Mouse (Mus musculus): ENCODE measurements around the gene Sox5. TPM values are rescaled to one million over a fixed set of nuclear protein-coding genes. Genes with fewer than 3 reads are reported as not detected.

The Sox5 gene
- polyA plus RNA-seq, 1 experiment from 2014 or later = 22.9 TPM

DNA sequence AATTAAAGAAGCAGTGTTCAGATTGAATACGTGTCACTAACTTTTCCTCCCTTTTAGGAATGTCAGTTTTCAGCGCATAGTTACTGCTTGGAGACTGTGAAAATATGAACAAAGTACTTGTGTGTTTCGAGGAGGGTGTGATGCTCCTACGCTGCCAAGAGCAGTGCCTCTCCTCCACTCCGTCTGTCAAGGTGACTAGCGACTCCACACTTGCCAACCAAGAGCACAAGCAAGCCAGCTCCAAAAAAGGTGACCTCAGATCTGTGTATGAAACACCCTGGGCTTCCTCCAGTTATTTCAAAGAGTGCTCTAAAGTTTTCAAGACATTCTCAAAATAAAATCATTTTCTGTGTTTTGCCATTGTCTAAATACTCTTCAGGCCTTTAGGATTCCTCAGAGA, 271.6 kb downstream of the Sox5 start:
- no peaks in the 10 kb centered on the region for H3K9me3 ChIP-seq (ENCODE audit: control insufficient read depth, low read length)
- H3K4me2 ChIP-seq (ENCODE audit: low read depth, low read length) = no peak overlapping the region
- H3K4me3 ChIP-seq (ENCODE audit: low read length) = no peak overlapping the region
- H3K36me3 ChIP-seq (ENCODE audit: control insufficient read depth, insufficient read depth, low read length) = no peaks in the 10 kb centered on the region
- ATAC-seq (ENCODE audit: low read depth) = no peak
- H3K27ac ChIP-seq (ENCODE audit: low read length) = no peak overlapping the region
- WGBS = 70% methylated on average over 6 of the region's 6 CpGs
- no peak overlapping the region for H3K9ac ChIP-seq (ENCODE audit: low read length)
- H3K27me3 ChIP-seq (ENCODE audit: control insufficient read depth, insufficient read depth, low read depth, low read length) = no peaks in the 10 kb centered on the region
- peaks cover 6% of the 10 kb centered on the region for H3K4me1 ChIP-seq (replicated peaks; ENCODE audit: control insufficient read depth, insufficient read depth, low read length)

DNA sequence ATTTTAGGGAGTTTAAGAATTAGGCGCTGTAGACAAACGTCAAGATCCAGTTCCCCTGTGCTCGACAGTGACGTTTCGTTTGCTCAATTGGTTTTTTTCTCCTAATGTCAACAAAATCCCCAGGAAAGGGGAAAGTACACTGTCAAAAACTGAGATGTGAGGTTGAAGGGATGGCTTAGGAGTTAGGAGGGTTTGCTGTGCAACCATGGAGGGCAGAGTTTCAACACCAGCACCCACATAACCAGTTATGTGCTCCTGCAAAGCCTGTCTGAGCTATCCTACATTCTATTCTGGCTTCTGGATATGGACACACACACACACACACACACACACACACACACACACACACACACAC, 277.6 kb downstream of the Sox5 start:
- H3K9me3 ChIP-seq (ENCODE audit: control insufficient read depth, low read length) = no peaks in the 10 kb centered on the region
- H3K4me2 ChIP-seq (ENCODE audit: low read depth, low read length) = 0 out of 2 replicates have a peak overlapping the region, but pooled peaks have one; percentile 20
- 0 out of 2 replicates have a peak, but pooled peaks cover 3% of the 10 kb centered on the region for H3K4me1 ChIP-seq (replicated peaks; ENCODE audit: control insufficient read depth, insufficient read depth, low read length)
- ATAC-seq (ENCODE audit: low read depth) = no peak
- H3K36me3 ChIP-seq (ENCODE audit: control insufficient read depth, insufficient read depth, low read length) = no peaks in the 10 kb centered on the region
- H3K4me3 ChIP-seq (ENCODE audit: low read length) = no peak overlapping the region
- H3K27ac ChIP-seq (ENCODE audit: low read length) = 0 out of 2 replicates have a peak overlapping the region, but pooled peaks have one; percentile 10
- WGBS = 23% methylated on average over 5 of the region's 5 CpGs
- no peak overlapping the region for H3K9ac ChIP-seq (ENCODE audit: low read length)
- no peaks in the 10 kb centered on the region for H3K27me3 ChIP-seq (ENCODE audit: control insufficient read depth, insufficient read depth, low read depth, low read length)

DNA sequence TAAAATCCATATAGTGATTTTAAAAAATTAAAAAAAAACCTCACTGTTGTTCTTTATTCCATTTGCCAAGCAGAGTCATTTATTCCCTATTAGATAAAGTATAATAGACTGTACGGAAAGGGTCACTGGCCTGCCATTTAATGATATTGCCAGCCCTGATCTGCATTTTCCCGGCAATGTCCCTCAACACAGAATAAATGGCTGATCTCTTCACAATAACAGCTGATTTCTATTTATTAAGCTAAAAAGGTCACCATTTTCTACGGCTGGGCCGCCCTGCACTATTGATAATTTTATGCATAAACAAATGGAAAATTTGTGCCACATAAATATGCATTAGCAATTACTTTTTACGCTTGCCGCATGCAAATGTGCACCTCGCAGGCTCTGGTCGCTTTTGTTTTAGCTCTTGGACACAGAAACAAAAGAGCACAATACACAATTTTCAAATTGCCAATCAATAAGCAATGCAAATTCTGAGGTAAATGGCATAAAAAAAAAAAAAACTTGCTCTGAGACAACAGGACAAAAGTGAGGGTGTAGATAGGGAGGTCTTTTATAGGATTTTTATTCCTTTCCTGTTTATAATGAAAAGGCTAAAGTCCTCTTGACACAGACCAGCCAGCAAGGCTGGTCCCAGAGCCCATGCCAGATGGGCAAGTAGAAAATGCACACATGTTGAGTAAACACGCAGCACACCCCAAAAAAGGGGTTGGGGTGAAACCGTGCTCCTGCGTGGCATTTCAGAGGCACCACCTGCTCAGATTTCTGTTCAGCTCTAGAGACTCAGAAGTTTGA, 278.2 kb downstream of the Sox5 start:
- H3K4me3 ChIP-seq (ENCODE audit: low read length) = no peak overlapping the region
- 76% methylated on average over 11 of the region's 11 CpGs for WGBS
- no peak overlapping the region for H3K9ac ChIP-seq (ENCODE audit: low read length)
- H3K9me3 ChIP-seq (ENCODE audit: control insufficient read depth, low read length) = no peaks in the 10 kb centered on the region
- 0 out of 2 replicates have a peak overlapping the region, but pooled peaks have one; percentile 10 for H3K27ac ChIP-seq (ENCODE audit: low read length)
- H3K27me3 ChIP-seq (ENCODE audit: control insufficient read depth, insufficient read depth, low read depth, low read length) = no peaks in the 10 kb centered on the region
- 0 out of 2 replicates have a peak overlapping the region, but pooled peaks have one; percentile 20 for H3K4me2 ChIP-seq (ENCODE audit: low read depth, low read length)
- ATAC-seq (ENCODE audit: low read depth) = no peak
- no peaks in the 10 kb centered on the region for H3K36me3 ChIP-seq (ENCODE audit: control insufficient read depth, insufficient read depth, low read length)
- 0 out of 2 replicates have a peak, but pooled peaks cover 3% of the 10 kb centered on the region for H3K4me1 ChIP-seq (replicated peaks; ENCODE audit: control insufficient read depth, insufficient read depth, low read length)

DNA sequence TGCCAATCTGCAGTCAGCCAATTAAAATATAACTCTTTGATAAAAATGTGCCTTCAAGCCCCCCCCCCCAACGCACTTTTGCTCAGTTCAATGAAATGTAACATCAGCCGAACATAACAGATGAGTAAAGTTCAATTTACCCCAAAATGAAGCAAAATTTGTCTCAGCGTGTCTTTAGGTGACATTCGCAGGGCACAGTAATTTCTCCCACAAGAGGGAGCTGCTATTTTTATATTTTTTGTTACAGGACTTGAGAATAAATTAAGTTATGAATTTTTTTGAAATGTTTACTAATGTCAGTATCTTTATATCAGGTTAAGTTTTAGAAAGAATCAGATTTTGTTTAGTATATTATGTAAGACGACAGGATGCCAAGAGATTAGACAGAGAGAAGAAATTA, 280.3 kb downstream of the Sox5 start:
- Histone ChIP-seq H3K4me2 (ENCODE audit: low read depth, low read length) (no peak overlapping the region), H3K9ac (ENCODE audit: low read length) (no peak overlapping the region), H3K9me3 (ENCODE audit: control insufficient read depth, low read length) (no peaks in the 10 kb centered on the region), H3K4me1 (replicated peaks; ENCODE audit: control insufficient read depth, insufficient read depth, low read length) (0 out of 2 replicates have a peak, but pooled peaks cover 3% of the 10 kb centered on the region), H3K27ac (ENCODE audit: low read length) (no peak overlapping the region), H3K36me3 (ENCODE audit: control insufficient read depth, insufficient read depth, low read length) (no peaks in the 10 kb centered on the region), H3K27me3 (ENCODE audit: control insufficient read depth, insufficient read depth, low read depth, low read length) (no peaks in the 10 kb centered on the region), H3K4me3 (ENCODE audit: low read length) (no peak overlapping the region)
- no peak for ATAC-seq (ENCODE audit: low read depth)
- 75% methylated on average over 5 of the region's 5 CpGs for WGBS

DNA sequence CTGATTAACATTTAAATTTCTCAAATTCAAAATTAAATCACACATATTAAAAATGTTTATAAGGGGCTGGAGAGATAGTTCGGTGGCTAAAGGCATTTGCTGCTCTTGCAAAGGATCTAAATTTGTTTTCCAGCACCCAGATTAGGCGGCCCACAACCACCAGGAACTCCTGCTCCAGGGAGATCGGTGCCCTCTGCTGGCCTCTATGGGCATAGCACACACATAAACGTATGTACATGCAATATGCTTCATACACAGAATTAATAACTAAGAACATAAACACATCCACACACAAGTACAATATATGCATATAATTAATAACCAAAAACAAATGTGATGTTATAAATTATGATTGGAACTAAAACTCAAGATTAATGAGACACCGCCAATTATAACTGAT, 283.6 kb downstream of the Sox5 start:
- WGBS = 93% methylated on average over 5 of the region's 5 CpGs
- Histone ChIP-seq H3K4me2 (ENCODE audit: low read depth, low read length) (no peak overlapping the region), H3K36me3 (ENCODE audit: control insufficient read depth, insufficient read depth, low read length) (no peaks in the 10 kb centered on the region), H3K4me1 (replicated peaks; ENCODE audit: control insufficient read depth, insufficient read depth, low read length) (no peaks in the 10 kb centered on the region), H3K27me3 (ENCODE audit: control insufficient read depth, insufficient read depth, low read depth, low read length) (no peaks in the 10 kb centered on the region), H3K27ac (ENCODE audit: low read length) (no peak overlapping the region), H3K4me3 (ENCODE audit: low read length) (no peak overlapping the region), H3K9me3 (ENCODE audit: control insufficient read depth, low read length) (no peaks in the 10 kb centered on the region), H3K9ac (ENCODE audit: low read length) (no peak overlapping the region)
- ATAC-seq (ENCODE audit: low read depth) = no peak

DNA sequence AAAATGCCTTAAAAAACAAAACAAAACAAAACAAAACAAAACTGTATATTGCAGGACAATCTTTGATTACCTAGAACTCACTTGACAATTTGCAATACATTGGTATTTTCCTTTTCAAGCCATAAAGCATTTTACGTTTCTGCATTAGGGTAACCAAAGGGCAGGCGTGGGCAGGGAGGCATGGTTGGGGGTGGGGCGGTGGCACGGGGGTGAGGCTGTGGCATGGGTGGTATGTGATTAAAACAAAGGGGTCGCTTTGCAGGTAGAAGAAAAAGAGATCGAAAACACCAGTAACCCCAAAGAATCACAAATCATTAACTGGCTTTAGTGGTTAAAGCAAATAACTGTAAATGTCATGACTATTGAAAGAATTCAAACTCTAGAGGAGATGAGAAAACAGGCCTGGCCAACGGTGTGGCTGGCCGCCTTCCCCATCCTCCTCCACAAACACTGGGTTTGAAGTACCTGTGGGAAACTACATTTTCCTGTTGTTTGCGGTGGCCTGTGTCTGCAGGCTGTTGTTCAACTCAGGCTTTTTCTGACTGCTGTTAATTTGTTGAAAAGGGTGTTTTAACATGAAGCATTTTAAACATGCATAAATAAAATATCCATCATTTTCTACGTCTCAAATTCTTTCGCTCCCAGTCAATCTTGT, 289.9 kb downstream of the Sox5 start:
- 48% methylated on average over 11 of the region's 11 CpGs for WGBS
- ATAC-seq (ENCODE audit: low read depth) = peak; percentile 86
- H3K4me1 ChIP-seq (replicated peaks; ENCODE audit: control insufficient read depth, insufficient read depth, low read length) = no peaks in the 10 kb centered on the region
- no peak overlapping the region for H3K9ac ChIP-seq (ENCODE audit: low read length)
- H3K27ac ChIP-seq (ENCODE audit: low read length) = peak overlapping the region; percentile 59
- no peak overlapping the region for H3K4me3 ChIP-seq (ENCODE audit: low read length)
- H3K4me2 ChIP-seq (ENCODE audit: low read depth, low read length) = 0 out of 2 replicates have a peak overlapping the region, but pooled peaks have one; percentile 31
- no peaks in the 10 kb centered on the region for H3K36me3 ChIP-seq (ENCODE audit: control insufficient read depth, insufficient read depth, low read length)
- H3K9me3 ChIP-seq (ENCODE audit: control insufficient read depth, low read length) = peaks cover 7% of the 10 kb centered on the region
- H3K27me3 ChIP-seq (ENCODE audit: control insufficient read depth, insufficient read depth, low read depth, low read length) = no peaks in the 10 kb centered on the region

DNA sequence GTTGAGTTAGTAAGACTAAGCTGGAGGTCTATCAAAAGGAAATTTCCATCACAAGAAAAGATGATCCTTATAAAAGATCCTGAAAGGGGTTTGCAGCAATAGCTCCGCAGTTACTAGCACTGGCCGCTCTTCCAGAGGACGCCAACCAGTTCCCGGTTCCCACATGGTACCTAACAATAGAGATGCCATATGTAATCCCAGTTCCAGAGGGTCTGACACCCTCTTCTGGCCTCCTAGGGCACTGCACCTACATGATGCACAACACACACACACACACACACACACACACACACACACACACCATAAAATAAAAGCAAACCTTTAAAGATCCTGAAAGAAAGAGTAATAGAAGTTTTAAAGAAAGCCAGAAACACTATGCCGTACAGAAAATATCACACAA, 290.9 kb downstream of the Sox5 start:
- Histone ChIP-seq H3K9ac (ENCODE audit: low read length) (no peak overlapping the region), H3K4me3 (ENCODE audit: low read length) (no peak overlapping the region), H3K27me3 (ENCODE audit: control insufficient read depth, insufficient read depth, low read depth, low read length) (no peaks in the 10 kb centered on the region), H3K4me2 (ENCODE audit: low read depth, low read length) (no peak overlapping the region), H3K4me1 (replicated peaks; ENCODE audit: control insufficient read depth, insufficient read depth, low read length) (no peaks in the 10 kb centered on the region), H3K36me3 (ENCODE audit: control insufficient read depth, insufficient read depth, low read length) (no peaks in the 10 kb centered on the region), H3K9me3 (ENCODE audit: control insufficient read depth, low read length) (peaks cover 13% of the 10 kb centered on the region), H3K27ac (ENCODE audit: low read length) (peak overlapping the region; percentile 59)
- ATAC-seq (ENCODE audit: low read depth) = no peak
- WGBS = 98% methylated on average over 5 of the region's 5 CpGs

DNA sequence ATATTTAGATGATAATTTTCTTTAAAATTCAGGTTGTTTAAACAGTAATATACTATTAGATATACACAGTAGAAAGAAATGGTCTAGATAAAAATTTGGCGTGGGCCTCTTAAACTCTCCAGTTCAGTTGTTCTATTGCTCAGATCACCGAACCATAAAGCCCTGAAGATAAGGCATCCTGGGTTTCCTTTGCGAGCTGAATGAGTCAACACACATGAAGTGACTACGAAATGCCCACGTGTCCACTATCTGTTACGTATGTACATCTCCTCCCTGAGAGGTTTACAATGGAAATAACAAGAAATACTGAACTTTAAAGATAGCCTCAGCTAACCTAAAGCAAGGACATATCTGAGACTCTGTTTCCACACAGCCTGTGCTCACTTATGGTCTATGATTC, 296.2 kb downstream of the Sox5 start:
- H3K36me3 ChIP-seq (ENCODE audit: control insufficient read depth, insufficient read depth, low read length) = no peaks in the 10 kb centered on the region
- H3K4me3 ChIP-seq (ENCODE audit: low read length) = no peak overlapping the region
- no peaks in the 10 kb centered on the region; the same call in 1 of the 2 replicates for H3K4me1 ChIP-seq (replicated peaks; ENCODE audit: control insufficient read depth, insufficient read depth, low read length)
- ATAC-seq (ENCODE audit: low read depth) = no peak
- H3K27ac ChIP-seq (ENCODE audit: low read length) = no peak overlapping the region
- H3K9ac ChIP-seq (ENCODE audit: low read length) = no peak overlapping the region
- peaks cover 13% of the 10 kb centered on the region for H3K9me3 ChIP-seq (ENCODE audit: control insufficient read depth, low read length)
- H3K27me3 ChIP-seq (ENCODE audit: control insufficient read depth, insufficient read depth, low read depth, low read length) = no peaks in the 10 kb centered on the region
- 77% methylated on average over 6 of the region's 6 CpGs for WGBS
- H3K4me2 ChIP-seq (ENCODE audit: low read depth, low read length) = no peak overlapping the region

DNA sequence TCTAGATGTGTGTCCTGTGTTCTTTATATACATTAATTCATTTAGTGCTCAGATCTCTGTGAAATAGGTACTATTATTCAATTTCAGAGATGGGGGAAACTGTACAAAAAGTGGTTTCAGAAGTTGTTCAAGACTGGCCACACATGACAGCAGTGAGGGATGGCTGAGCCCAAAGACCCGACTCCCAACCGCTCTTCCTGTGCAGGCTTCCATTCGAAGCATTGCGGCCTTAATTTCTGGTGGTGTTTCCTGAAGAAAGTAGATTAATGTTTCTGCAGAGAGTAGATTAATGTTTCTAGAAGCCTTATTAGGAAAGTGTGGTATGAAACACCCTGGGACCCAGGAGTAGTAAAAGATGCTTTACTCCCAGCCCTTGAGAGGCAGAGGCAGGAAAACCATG, 298.6 kb downstream of the Sox5 start:
- Histone ChIP-seq H3K9ac (ENCODE audit: low read length) (no peak overlapping the region), H3K9me3 (ENCODE audit: control insufficient read depth, low read length) (peaks cover 13% of the 10 kb centered on the region), H3K4me3 (ENCODE audit: low read length) (no peak overlapping the region), H3K4me1 (replicated peaks; ENCODE audit: control insufficient read depth, insufficient read depth, low read length) (no peaks in the 10 kb centered on the region; the same call in 1 of the 2 replicates), H3K27me3 (ENCODE audit: control insufficient read depth, insufficient read depth, low read depth, low read length) (no peaks in the 10 kb centered on the region), H3K4me2 (ENCODE audit: low read depth, low read length) (no peak overlapping the region), H3K27ac (ENCODE audit: low read length) (no peak overlapping the region), H3K36me3 (ENCODE audit: control insufficient read depth, insufficient read depth, low read length) (no peaks in the 10 kb centered on the region)
- no peak for ATAC-seq (ENCODE audit: low read depth)
- WGBS = 69% methylated on average over 4 of the region's 4 CpGs
